Mouse (Mus musculus): ENCODE measurements around the gene Prdx1.

- TF ChIP-seq CTCF (IDR thresholded peaks at IDR 0.05; ENCODE audit: extremely low read depth, insufficient read depth, low read length): no peak
- TF ChIP-seq POLR2A (IDR thresholded peaks at IDR 0.05; ENCODE audit: extremely low read depth, insufficient read depth, low read length): no peak
These were observed 23.3 kb upstream of the Prdx1 start for GRCm38 (mm10) chr4:116661998-116662397.
